Mouse (Mus musculus) liver, embryonic 14.5 days (tissue): ENCODE results near the gene Tmcc3.

ENCODE experiments used
- CTCF ChIP-seq: IDR thresholded peaks from 2 replicates; pipeline ENCODE4 v1.5.1; 2016; ENCODE audit warnings: antibody characterized with exemption, low read depth, control low read depth
- EP300 ChIP-seq: IDR thresholded peaks from 2 replicates; pipeline ENCODE4 v1.6.1; 2016; ENCODE audit warnings: antibody characterized with exemption, low read depth

DNA sequence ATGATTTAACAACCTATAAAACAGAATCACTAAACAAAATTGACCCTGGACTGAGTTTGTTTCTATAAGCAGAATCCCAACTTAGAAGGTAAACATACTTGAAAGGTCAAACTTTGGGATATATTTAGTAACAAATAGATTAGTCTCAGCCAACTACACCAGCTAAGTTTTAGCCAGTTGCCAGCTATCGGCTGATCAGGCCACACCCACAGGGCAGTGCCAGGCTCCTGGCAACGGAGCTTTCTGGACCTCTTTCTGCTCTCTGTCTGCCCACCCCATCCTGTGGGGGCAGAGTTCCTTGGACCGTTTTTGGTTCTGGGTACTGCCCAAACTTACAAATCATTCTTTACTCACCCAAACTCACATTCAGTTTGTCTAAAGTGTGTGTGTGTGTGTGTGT lies 137.9 kb downstream of the Tmcc3 start:
- TF ChIP-seq CTCF, result no peak
- no peak for TF ChIP-seq EP300
